8 mouse cellular contexts compared by ENCODE assay signal in genomic region chr19:3769533-3769932, GRCm38 (mm10). TPM values are rescaled to one million over a fixed set of nuclear protein-coding genes. Genes with fewer than 3 reads are reported as not detected.
DNase-seq lines count a peak whose midpoint lies in the region; ATAC-seq lines count a peak whose summit lies in the region.

No protein-coding gene starts in this region.

- H3K4me1 ChIP-seq in liver, embryonic 11.5 days (replicated peaks; ENCODE audit: control insufficient read depth, insufficient read depth, low read length): peaks cover 11% of the 10 kb centered on the region
- peaks cover 12% of the 10 kb centered on the region for H3K4me1 ChIP-seq in embryonic facial prominence, embryonic 15.5 days
- peaks cover 30% of the 10 kb centered on the region for H3K4me1 ChIP-seq in neural tube, embryonic 12.5 days

- H3K27me3 ChIP-seq in liver, embryonic 11.5 days (replicated peaks; ENCODE audit: control insufficient read depth, insufficient read depth, low read length): no peaks in the 10 kb centered on the region
- no peaks in the 10 kb centered on the region for H3K27me3 ChIP-seq in embryonic facial prominence, embryonic 15.5 days
- H3K27me3 ChIP-seq in neural tube, embryonic 12.5 days (replicated peaks): no peaks in the 10 kb centered on the region

- H3K36me3 ChIP-seq in liver, embryonic 11.5 days (ENCODE audit: control insufficient read depth, insufficient read depth, low read length): no peaks in the 10 kb centered on the region
- H3K36me3 ChIP-seq in embryonic facial prominence, embryonic 15.5 days: peaks cover 6% of the 10 kb centered on the region
- H3K36me3 ChIP-seq in neural tube, embryonic 12.5 days: peaks cover 7% of the 10 kb centered on the region; the same call in 1 of the 2 replicates

- H3K4me2 ChIP-seq in liver, embryonic 11.5 days: peak overlapping the region; percentile 97
- H3K4me2 ChIP-seq in embryonic facial prominence, embryonic 15.5 days (replicated peaks): peak overlapping the region; percentile 88
- peak overlapping the region; percentile 74 for H3K4me2 ChIP-seq in neural tube, embryonic 12.5 days (replicated peaks)

- H3K27ac ChIP-seq in liver, embryonic 11.5 days (ENCODE audit: low read depth, low read length): no peak overlapping the region
- no peak overlapping the region for H3K27ac ChIP-seq in embryonic facial prominence, embryonic 15.5 days (replicated peaks)
- H3K27ac ChIP-seq in neural tube, embryonic 12.5 days: no peak overlapping the region

- no peak for DNase-seq in liver, embryonic 11.5 days (ENCODE audit: low spot score)
- no peak for DNase-seq in liver
- DNase-seq in induced T-regulatory cell, adult 2 months (ENCODE audit: low read depth): peak; percentile 32
- no peak for DNase-seq in urinary bladder, postnatal 25 days (ENCODE audit: low spot score)
- no peak for DNase-seq in layer of hippocampus, adult 18-20 months (ENCODE audit: low spot score in 2 of 2)
- DNase-seq in kidney, adult 18-20 months: no peak

- 86% methylated on average over 6 of the region's 6 CpGs for WGBS in liver, embryonic 11.5 days
- WGBS in embryonic facial prominence, embryonic 15.5 days: 82% methylated on average over 6 of the region's 6 CpGs
- 88% methylated on average over 6 of the region's 6 CpGs for WGBS in neural tube, embryonic 12.5 days

- H3K9me3 ChIP-seq in liver, embryonic 11.5 days (ENCODE audit: control insufficient read depth, low read length): no peaks in the 10 kb centered on the region
- H3K9me3 ChIP-seq in embryonic facial prominence, embryonic 15.5 days (replicated peaks): no peaks in the 10 kb centered on the region
- no peaks in the 10 kb centered on the region for H3K9me3 ChIP-seq in neural tube, embryonic 12.5 days

- peak overlapping the region; percentile 99 for H3K4me3 ChIP-seq in liver, embryonic 11.5 days (ENCODE audit: low read depth, low read length)
- peak overlapping the region; percentile 96 for H3K4me3 ChIP-seq in embryonic facial prominence, embryonic 15.5 days (replicated peaks)
- H3K4me3 ChIP-seq in neural tube, embryonic 12.5 days: peak overlapping the region; percentile 95; the same call in 1 of the 2 replicates

- H3K9ac ChIP-seq in liver, embryonic 11.5 days (ENCODE audit: low read depth, low read length): no peak overlapping the region; the same call in 1 of the 2 replicates
- H3K9ac ChIP-seq in embryonic facial prominence, embryonic 15.5 days: peak overlapping the region; percentile 53; the same call in 1 of the 2 replicates
- H3K9ac ChIP-seq in neural tube, embryonic 12.5 days: no peak overlapping the region

- ATAC-seq in liver, embryonic 11.5 days (replicated peaks; ENCODE audit: low FRiP score): no peak
- no peak for ATAC-seq in embryonic facial prominence, embryonic 15.5 days (ENCODE audit: insufficient number of reproducible peaks, low FRiP score, low TSS enrichment, low read depth)
- ATAC-seq in neural tube, embryonic 12.5 days (ENCODE audit: low FRiP score, low read depth): no peak

RNA-seq across cellular contexts. Expression of gene Kmt5b, which starts 2.3 kb away (rescaled TPM):
- polyA plus RNA-seq in liver, embryonic 11.5 days (2014; fragmentation: Nextera tagmentation; extraction: Ambion mirVana): 17.8 and 17.9 TPM in 2 replicates
- 24.7 and 29.3 TPM in 2 replicates for polyA plus RNA-seq in embryonic facial prominence, embryonic 15.5 days (2015; fragmentation: Nextera tagmentation; extraction: Ambion mirVana)
- polyA plus RNA-seq in neural tube, embryonic 12.5 days (2016; fragmentation: Nextera tagmentation; extraction: Ambion mirVana): 53.1 and 55.3 TPM in 2 replicates
- 10 to 100 TPM; 50.1 to 51.6 TPM for total RNA-seq in layer of hippocampus, adult 18-20 months (2021)
